Mouse (Mus musculus): ENCODE results near the gene Cacng5.

The Cacng5 gene

GRCm38 (mm10) chr11:107914634-107915226, at the start of gene Cacng5:
Gene Cacng5, minus strand, starts transcription at chr11:107915055.
- no peak for DNase-seq

DNA sequence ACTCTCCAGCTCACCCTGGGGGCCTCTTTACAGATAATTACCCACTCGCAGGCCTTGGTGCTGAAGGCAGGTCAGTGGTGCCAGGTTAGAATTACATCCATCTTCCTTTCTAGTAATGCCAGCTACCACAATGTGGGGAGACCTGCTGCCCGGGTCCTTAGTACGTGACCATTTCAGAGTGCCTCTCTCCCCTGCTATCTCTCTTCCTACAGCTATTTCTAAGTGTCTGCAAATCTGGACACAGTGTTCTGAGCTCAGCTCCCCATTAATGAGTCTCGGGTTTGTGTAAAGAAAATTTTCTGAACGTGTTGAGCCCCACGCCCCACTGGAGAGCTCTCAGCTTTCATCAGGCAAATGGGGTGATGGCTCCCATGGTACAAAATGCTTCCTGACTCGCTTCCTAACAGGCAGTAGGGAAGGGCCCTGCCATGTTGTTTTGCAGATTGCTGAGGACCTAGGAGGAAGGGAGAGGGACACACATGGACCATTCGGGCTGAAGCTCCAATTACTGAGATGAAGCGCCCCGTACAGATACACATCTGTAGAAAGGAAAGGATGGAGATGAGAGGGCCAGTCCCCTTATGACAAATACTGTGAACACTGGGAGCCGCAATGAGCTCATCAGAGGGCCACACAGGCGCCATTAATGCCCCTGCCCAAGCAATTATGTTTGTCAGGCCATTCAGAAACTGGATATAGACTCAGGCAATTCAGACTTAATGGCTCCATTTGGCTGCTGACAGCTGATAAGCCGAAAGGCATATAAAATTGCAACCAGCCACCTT, 42.9 kb upstream of the Cacng5 start:
- DNase-seq = no peak

DNA sequence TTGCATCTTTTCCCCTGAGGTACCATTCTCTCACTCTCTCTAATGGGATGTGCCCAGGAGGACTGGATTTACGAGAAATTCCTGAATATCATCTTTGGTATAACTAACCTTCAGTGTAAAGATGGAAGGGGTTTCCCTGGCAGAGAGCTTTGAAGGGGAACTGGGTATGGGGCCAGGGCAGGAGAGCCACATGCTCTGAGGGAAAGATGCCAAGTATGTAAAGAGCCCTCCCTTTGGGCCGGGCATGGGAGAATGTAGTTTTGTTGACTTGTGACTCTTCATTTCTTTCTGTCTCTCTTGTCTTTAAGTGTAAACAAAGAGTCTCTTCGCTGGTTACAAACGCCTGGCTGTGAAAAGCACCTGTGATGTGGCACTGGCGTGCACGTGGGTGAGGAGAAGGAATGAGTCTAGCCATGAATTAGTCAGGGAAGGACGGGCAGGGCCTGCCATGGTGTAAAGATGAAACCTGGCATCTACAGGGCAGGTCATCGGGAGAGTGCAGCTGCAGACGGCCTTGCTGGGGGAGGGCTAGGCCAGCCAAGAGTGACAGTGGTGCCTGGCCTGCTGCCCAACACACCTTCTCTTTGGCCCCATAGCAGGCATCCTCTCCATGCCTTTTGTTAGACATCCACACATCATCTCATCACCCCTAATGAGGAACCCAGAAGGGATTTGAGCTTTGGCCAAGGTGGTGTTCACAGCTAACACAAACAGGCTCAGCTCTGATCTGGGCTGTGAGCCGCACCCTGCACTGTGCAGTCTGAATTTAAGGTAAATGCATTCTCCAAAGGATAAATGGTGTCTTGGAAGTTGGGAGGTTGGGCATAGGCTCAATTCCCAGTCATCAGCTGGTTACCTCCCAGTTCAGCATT, 40.6 kb upstream of the Cacng5 start:
- DNase-seq = no peak

- DNase-seq = no peak
These were observed 36.6 kb upstream of the Cacng5 start for GRCm38 (mm10) chr11:107951431-107951830.

DNA sequence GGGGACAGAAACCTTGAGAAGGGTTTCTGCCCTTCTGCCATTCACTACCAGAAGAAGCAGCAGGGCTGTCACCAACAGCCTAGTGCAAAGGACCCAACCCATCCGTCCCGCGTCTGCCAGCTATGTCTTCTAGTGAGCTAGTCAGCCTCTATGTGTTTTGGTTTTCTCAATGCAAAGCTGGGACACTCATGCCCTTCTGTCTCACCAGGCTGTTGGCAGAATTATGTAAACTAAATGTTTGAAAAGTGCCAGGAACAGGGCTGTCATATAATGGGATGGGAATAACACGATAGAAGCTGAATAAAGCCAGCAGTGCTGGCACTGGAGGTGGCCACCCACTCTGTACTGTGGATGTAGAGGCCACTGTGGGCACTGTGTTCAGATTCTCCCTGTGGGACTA, 35.8 kb upstream of the Cacng5 start:
- no peak for DNase-seq

GRCm38 (mm10) chr11:107950211-107950610, 35.4 kb upstream of the Cacng5 start:
- DNase-seq = no peak

- no peak for DNase-seq
These were observed 33.1 kb upstream of the Cacng5 start for GRCm38 (mm10) chr11:107947951-107948350.

DNA sequence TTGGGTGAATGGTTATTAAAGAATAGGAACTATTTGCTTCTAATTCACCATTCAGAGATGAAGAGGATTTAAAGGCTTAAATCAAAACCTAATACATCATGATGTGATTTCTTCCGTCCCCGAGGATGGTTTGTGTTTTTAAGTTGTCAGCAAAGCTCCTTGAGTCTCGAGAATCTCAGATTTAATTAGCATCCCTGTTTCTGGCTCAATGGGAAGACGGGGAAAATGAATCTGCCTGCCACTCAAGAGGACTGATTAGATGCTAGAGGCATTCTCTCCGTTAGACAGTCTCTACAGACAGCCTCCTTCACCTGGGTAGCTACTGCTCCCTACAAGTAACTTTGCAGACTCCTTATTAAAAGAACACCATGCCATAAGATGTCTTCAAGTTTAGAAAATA, 32.0 kb upstream of the Cacng5 start:
- no peak for DNase-seq

GRCm38 (mm10) chr11:107936929-107937328, 22.1 kb upstream of the Cacng5 start:
- DNase-seq = no peak

- DNase-seq = no peak
These were observed 16.9 kb upstream of the Cacng5 start for GRCm38 (mm10) chr11:107931721-107932120.

DNA sequence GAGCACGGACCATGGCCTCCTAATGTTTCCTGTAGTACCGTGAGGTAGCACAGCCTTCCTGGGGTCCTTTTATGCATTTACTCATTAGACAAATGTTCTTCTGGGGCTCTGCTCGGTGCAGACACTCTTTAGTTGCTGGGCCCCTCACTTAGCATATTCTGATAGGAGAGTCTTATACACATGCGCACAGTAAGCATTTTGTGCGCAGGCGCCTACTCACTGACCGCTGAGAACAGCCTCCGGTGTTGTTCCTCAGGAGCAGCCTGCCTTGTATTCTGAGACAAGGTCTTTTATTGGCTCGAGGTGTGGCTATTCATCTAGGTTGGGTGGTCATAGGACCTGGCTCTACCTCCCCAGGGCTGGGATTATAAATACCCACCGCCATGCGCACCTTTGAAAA, 16.4 kb upstream of the Cacng5 start:
- DNase-seq = no peak

- no peak for DNase-seq
These were observed 14.9 kb upstream of the Cacng5 start for GRCm38 (mm10) chr11:107929712-107930111.

GRCm38 (mm10) chr11:107919852-107920508, 5.1 kb upstream of the Cacng5 start:
- DNase-seq = no peak

DNA sequence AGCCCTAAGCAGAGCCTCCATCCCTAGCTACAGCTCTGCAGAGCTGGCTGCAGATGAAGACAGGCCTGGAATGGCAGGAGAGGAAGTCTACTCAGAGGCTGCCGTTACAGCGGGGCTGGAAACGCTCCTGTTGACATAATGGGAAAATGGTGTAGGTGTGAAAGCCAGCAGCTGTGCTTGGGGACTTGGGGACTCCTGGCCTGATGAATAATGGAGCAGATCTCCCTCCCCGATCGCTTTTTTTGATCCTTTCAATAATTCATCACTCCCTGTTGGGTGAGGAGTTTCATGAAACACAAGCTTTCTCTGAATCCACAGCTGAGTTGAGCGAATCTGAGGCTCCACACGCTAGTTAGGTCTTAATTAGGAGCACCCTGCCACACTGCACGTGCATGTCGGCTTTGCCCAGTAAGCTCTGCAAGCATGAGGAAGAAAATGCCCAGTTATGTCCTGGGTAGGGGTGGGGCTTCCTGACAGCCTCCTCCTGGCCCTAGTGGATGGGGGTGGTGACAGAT, 2.9 kb upstream of the Cacng5 start:
- DNase-seq = no peak

- no peak for DNase-seq
These were observed 1.5 kb downstream of the Cacng5 start for GRCm38 (mm10) chr11:107913317-107913716.

- DNase-seq = no peak
These were observed 9.5 kb downstream of the Cacng5 start for GRCm38 (mm10) chr11:107905364-107905763.

DNA sequence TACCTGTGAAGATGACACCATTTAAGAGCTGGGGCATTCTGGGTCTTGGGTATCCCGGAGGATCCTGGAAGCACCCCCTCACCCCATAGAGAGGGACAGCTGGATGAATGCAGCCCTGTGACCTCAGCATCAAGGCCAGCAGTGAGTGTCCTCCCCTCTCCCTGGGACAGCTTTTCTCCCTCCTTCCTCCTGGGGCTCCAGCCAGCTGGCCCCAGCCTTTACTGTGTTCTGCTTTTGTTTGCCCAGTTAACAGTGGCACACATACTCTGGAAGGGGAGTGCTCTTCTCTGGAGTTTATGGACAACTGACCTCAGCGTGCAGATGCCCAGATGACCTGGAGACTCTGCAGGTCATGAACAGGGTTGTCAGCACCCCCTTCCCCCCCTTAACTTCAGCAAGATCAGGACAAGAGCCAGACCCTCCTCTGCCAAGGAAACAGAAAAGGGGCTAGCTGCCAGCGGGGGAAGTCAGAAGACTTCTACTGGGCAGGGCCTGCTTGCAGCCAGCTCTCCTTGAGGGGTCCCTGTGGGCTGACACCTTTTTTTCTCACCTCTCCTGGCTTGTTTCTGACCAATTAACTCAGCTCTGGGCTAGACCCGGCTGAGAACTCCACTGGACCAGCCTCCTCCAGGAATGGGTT, 10.8 kb downstream of the Cacng5 start:
- no peak for DNase-seq

- no peak for DNase-seq
These were observed 14.4 kb downstream of the Cacng5 start for GRCm38 (mm10) chr11:107900470-107900869.

DNA sequence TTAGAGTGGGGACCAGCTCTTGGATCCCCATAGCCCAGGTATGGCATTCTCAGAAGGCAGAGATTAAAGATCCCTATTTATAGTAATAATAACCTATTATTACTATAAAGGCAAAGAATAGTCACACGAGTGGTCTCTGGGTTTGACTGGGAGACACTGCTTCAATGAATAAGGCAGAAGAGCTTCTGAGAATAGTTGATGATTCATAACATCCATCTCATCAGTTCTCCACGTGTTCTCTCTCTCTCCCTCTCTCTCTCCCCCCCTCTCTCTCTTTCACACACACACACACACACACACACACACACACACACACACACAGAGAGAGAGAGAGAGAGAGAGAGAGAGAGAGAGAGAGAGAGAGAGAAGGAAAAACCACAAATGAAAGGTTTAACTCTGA, 16.2 kb downstream of the Cacng5 start:
- no peak for DNase-seq

DNA sequence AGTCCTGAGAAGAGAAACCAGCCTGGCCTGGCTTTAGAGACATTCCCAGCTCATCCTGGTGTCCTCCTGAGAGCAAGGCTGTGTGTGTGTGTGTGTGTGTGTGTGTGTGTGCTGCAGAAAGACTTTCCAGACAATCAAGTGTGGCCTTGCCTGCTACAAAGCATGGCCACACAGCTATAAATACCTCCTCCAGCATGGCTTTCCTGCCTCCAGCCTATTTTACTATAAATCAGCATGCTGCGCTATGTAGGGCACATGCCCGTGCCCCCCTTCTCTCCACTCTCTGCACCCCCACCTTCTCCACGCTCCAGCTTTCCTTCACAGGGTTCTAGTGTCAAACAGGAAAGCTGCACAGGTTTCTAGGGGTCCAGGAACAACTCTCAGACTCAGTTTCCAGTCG, 19.2 kb downstream of the Cacng5 start:
- DNase-seq = no peak

- DNase-seq = no peak
These were observed 23.5 kb downstream of the Cacng5 start for GRCm38 (mm10) chr11:107891377-107891776.

GRCm38 (mm10) chr11:107887342-107887741, 27.5 kb downstream of the Cacng5 start:
- DNase-seq = no peak

Measured in cerebellum, adult 8-10 months (tissue).